Mouse (Mus musculus) layer of hippocampus, postnatal 36 days (tissue): ENCODE data around the gene Bicral. TPM values are rescaled to one million over a fixed set of nuclear protein-coding genes. Genes with fewer than 3 reads are reported as not detected.
"Not testable (repeated sequence)": the region's sequence is repeated elsewhere in the genome, so short reads cannot be mapped to it uniquely, and the experiment has no call there.

Source experiments
- DNase-seq, 2 experiments: peaks; one replicate each; pipeline ENCODE4 v3.0.0; 2022
- total RNA-seq, 2 experiments: library from RNA; stranded (reverse); gene quantifications; 2 replicates each; pipeline ENCODE4 v1.2.3; 2021

Bicral gene
- total RNA-seq, 2 experiments from 2014 or later: 48.2 to 62.2 TPM

DNA sequence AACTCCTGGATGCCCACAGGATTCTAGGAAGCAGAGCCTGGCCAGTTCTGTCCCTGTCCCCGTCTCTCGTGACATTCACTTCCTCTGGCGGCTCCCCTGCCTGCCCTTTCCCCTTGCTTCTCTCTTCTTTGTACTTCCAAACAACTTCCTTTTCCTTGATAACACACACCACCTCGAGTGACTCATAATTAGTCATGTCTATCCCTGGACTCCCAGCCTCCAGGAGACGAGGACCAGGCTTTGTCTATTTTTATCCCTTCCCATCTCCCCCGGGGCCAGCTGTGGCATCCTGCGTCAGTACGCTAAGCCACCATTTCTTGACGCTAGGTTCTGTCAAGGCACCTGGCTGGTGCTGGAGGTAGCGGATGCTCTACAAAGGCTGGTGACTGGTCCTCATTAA lies 15.9 kb upstream of the Bicral start:
- no peak for DNase-seq

DNA sequence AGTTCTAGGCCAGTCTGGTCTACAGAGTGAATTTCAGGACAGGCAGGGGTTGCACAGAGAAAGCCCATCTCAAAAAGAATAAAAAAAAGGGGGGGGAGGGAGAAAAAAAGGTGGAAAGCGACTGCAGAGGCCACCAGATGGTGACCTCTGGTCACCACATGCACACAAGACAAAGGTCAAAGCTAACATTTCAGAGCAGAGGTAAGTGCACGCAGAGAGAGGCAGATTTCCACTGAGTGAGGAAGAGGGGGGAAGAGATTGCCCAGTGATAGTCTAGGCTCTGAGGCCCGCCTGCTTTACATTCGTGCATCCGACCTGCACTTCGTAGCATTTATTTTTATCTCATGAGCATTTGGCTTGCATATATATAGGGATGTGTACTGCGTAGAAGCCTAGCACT lies 14.5 kb upstream of the Bicral start:
- no peak for DNase-seq

- DNase-seq: no peak
These were observed 12.6 kb upstream of the Bicral start for GRCm38 (mm10) chr17:46870913-46871312.

GRCm38 (mm10) chr17:46870204-46870798 lies 12.0 kb upstream of the Bicral start:
- DNase-seq: no peak

GRCm38 (mm10) chr17:46866836-46867235 lies 8.6 kb upstream of the Bicral start:
- no peak for DNase-seq

DNA sequence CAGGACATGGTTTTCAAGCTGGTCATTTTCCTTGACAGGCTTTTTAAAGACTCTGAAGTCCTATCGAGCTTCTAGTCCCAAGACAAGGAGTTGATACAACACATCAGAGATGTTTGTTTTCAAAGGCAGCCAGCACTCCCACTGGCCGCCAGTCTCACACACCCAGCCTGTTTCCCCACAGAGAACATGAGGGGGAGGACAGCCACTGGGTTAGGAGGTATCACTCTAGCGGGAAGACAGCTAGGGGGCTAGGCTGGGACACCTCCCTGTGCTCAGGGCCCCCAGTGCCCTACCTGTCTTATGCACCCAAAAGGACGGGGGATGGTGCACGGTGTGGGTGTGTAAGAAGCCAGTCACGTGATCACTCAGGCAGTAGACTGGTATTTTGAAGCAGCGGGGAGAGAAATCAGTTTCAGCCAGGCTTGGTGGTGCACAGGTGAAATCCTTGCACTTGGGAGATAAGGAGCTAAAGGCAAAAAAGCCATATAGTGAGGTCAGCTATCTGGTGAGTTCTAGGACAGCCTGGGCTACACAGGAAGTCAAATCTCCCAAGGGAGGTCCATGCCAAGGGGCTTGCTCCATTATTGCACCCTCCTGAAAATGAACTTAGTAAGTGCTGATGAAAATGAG lies 6.4 kb upstream of the Bicral start:
- DNase-seq: no peak

- no peak for DNase-seq
These were observed 1.8 kb upstream of the Bicral start for GRCm38 (mm10) chr17:46860120-46860519.

GRCm38 (mm10) chr17:46858749-46859444 lies 615 bp upstream of the Bicral start:
- no peak for DNase-seq

GRCm38 (mm10) chr17:46857361-46857902 lies 850 bp downstream of the Bicral start:
- peak; percentile 82 to 85 for DNase-seq

GRCm38 (mm10) chr17:46856471-46857360 lies 1.6 kb downstream of the Bicral start:
- peak; percentile 71 to 75 for DNase-seq

DNA sequence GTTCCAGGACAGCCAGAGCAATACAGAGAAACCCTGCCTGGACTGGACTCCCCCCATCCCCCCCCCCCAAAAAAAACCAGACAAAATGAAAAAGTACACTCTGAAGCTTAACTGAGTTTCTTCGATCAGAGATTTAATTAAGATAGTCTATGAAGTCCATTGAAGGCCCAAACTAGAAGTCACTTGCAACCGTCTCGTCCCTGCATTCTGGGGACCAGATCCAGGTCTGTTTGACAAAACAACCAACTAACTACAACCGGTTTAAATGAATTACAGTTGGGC lies 2.2 kb downstream of the Bicral start:
- DNase-seq: no peak

DNA sequence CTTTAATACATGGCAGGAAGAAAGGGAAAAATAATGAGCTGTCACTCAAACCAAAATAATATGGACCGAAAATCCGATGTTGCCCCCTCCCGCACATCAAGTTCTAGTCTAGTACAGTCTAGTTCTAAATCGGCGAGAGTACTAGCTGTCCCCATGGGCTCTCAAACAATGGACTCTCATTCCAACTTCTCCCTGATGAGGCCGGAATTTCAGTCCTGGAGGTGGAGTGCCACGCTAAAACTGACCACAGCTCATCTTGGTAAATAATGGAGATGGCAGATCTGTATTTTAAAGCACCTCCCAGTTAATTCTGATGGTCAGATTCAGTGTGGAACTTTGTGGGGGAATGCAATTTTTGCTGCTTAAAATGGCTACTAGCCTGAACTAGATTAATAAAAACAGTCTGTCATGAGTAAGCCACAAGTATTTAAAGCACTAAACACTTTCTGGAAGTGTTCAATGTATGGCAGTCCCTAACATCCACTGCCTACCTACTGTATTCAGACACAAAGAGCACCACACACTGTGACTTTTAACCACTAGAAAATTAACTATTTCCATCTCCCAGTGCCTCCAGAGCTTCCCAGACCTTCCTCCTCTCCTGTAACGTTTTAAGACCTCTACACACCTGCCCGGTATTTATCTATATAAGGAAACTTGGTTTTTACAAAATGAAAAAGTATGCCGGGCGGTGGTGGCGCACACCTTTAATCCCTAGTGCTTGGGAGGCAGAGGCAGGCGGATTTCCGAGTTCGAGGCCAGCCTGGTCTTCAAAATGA lies 2.8 kb downstream of the Bicral start:
- no peak for DNase-seq

- no peak for DNase-seq
These were observed 3.6 kb downstream of the Bicral start for GRCm38 (mm10) chr17:46854640-46855110.

DNA sequence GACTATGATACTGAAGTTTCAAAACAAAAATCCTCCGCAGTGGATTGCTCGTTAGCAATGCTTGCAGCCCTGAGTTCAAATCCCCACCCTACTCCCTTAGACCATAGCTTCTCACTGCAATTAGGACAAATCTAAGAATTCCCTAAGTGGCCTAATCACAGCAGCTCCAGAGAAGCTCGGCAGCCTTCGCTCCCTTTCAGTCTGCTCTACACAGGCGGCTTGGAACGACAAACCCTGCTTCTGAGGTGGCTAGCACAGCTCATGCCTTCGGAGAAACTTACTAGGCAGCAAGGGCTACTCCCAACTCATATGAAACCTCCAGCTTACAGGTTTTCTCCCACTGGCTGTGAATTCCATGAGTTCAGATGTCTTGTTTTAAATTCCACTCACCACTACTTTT lies 4.2 kb downstream of the Bicral start:
- DNase-seq: no peak

- peak; percentile 51 to 53 for DNase-seq
These were observed 5.0 kb downstream of the Bicral start for GRCm38 (mm10) chr17:46853281-46853680.

GRCm38 (mm10) chr17:46852725-46853124 lies 5.6 kb downstream of the Bicral start:
- DNase-seq: no peak

GRCm38 (mm10) chr17:46847206-46847605 lies 11.1 kb downstream of the Bicral start:
- no peak for DNase-seq

DNA sequence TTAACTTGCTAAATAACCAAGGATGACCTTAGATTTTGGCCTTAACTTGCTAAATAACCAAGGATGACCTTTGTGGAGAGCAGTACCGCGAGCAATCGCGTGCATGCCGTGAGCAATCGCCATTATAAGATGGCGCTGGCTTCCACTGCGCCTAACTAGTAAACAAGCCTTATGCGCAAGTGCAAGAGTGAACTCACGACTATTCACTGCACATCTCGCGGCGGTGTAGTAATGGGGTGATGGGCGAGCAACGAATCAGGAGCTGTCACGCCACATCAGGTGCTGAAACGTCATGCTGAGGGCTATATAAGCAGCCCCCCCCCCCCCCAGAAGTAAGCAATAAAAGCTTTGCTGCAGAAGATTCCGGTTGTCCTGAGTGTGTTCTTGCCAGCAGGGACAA lies 11.7 kb downstream of the Bicral start:
- not testable (repeated sequence) for DNase-seq

DNA sequence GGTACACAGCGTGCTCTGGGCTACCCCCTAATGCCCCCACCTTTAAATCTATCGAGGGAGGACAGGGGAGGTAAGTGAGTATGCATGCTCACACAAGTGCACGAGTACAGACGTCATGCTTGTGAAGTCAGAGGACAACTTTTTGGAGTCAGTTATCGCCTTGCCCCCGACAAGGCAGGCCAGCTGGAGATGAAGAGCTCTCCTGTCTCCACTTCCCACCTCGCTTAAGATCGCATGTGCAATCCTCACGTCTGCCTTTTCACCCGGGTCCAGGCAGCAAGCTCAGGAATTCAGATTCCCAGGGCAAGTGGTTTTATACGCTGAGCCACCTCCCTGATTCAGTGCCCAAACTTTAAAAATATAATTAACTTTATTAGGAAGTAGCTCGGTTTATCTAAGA lies 13.0 kb downstream of the Bicral start:
- no peak for DNase-seq

- DNase-seq: no peak
These were observed 13.5 kb downstream of the Bicral start for GRCm38 (mm10) chr17:46844811-46845210.

GRCm38 (mm10) chr17:46843716-46844115 lies 14.6 kb downstream of the Bicral start:
- no peak for DNase-seq

DNA sequence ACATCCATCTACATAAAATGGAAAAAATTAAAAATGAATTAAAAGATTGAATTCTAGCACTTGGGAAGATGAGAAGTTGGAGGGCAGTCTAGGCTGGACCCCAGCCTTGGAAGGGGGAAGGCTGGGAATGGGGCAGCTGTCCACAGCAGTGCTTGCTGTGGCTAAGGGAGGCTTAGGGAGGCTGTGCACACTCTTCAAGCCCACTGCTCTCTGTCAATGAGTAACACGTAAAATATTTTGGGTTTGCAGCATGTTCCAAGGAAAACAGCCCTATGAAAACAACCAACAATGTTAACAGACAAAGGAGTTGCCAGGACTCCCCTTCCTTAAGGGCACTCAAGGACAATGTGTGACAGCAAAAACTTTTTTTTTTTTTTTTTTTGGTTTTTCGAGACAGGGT lies 15.3 kb downstream of the Bicral start:
- no peak for DNase-seq
